Mouse (Mus musculus) heart, adult 2 months (tissue): ENCODE results near the gene Olfml2a. TPM values are rescaled to one million over a fixed set of nuclear protein-coding genes. Genes with fewer than 3 reads are reported as not detected.

Experiments used
- DNase-seq, 2 experiments: peaks; one replicate each; pipeline ENCODE4 v3.0.0; 2021
- H3K27ac ChIP-seq: fragments of 200-600 bp; 2 replicates; pipeline ENCODE4 v1.8.1; 2022
- H3K27me3 ChIP-seq: fragments of 200-500 bp; 2 replicates; pipeline ENCODE4 v1.6.1; 2012; ENCODE audit warnings: mild to moderate bottlenecking, low read length, inconsistent platforms, mixed read lengths; ENCODE audit not compliant: control insufficient read depth, insufficient read depth
- H3K36me3 ChIP-seq: fragments of 200-500 bp; 2 replicates; pipeline ENCODE4 v1.6.1; 2012; ENCODE audit warnings: low read length, inconsistent platforms; ENCODE audit not compliant: control insufficient read depth, insufficient read depth
- H3K4me1 ChIP-seq: fragments of 200-500 bp; 2 replicates; pipeline ENCODE4 v1.6.1; 2011; ENCODE audit warnings: low read length; ENCODE audit not compliant: control insufficient read depth, insufficient read depth
- H3K4me3 ChIP-seq: fragments of 200-600 bp; 2 replicates; pipeline ENCODE4 v1.8.1; 2022
- H3K79me2 ChIP-seq: fragments of 200-500 bp; replicated peaks from 2 replicates; pipeline ENCODE4 v1.6.1; 2012; ENCODE audit warnings: mild to moderate bottlenecking, inconsistent platforms, low read length, moderate library complexity, mixed read lengths; ENCODE audit not compliant: control insufficient read depth, insufficient read depth
- H3K9ac ChIP-seq: fragments of 200-500 bp; 2 replicates; pipeline ENCODE4 v1.6.1; 2012; ENCODE audit warnings: low read depth, mild to moderate bottlenecking, control low read depth, inconsistent platforms, low read length, mixed read lengths
- CTCF ChIP-seq: fragments of 200-600 bp; IDR thresholded peaks from 2 replicates; pipeline ENCODE4 v1.8.1; 2022; ENCODE audit warnings: antibody characterized with exemption, mild to moderate bottlenecking, moderate library complexity
- EP300 ChIP-seq: fragments of 200-500 bp; IDR thresholded peaks from 2 replicates; pipeline ENCODE4 v1.6.1; 2011; ENCODE audit warnings: low read depth, low read length, control low read depth; ENCODE audit not compliant: insufficient read depth
- POLR2A ChIP-seq: fragments of 200-500 bp; IDR thresholded peaks from 2 replicates; pipeline ENCODE4 v1.6.1; 2011; ENCODE audit warnings: mild to moderate bottlenecking, low read depth, low read length, control low read depth; ENCODE audit not compliant: insufficient read depth
- WGBS: fragments of 180-500 bp; shearing (Covaris S2); methylation state at CpG from one replicate; pipeline ENCODE4 v1.1.7; 2018; 5-methylcytosine and 5-hydroxymethylcytosine counted together
- intact Hi-C: fragments of 180-260 bp; cut with DNase I; formaldehyde crosslinking; loops from one replicate; pipeline ENCODE4 v1.15.1; 2025
- polyA plus RNA-seq: library from polyadenylated mRNA; depleted of rRNA; stranded (reverse); fragments of >200 nt; gene quantifications from 2 replicates; pipeline ENCODE4 v1.2.3, GENCODE M21; 2012; rRNA removed
- total RNA-seq, 2 experiments: library from RNA; stranded (reverse); gene quantifications; 2 replicates each; pipeline ENCODE4 v1.2.3; 2021

The Olfml2a gene
- total and polyA plus RNA-seq, 3 experiments, result 2.9 to 3.8 (median 3.0) TPM

DNA sequence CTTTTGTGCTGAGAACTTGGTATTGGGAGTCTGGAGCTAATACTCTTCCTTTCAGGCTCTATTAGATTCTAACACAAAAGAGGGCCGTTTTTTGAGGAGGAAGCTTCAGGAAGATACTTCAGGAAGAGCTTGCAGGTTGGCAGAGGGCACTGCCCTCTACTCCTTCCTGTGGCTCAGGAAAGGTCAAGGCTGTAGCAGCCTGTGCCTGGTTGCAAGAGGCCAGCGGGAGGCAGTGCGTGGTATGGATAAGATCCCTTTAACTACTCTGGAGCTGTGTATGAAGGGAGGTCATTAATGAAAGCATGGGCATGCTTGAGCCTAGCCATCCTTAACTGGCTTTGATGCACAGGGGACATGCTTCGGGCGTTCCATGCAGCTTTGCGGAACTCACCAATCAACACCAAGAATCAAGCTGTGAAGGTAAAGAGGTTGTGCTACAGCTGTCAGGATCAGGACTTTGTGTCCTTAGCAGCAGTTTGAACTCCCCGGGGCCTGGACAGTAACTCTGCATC is 81.0 kb downstream of the Olfml2a start:
- WGBS, result 75% methylated on average over 7 of the region's 7 CpGs
- H3K36me3 ChIP-seq, result peaks cover 30% of the 10 kb centered on the region
- H3K27ac ChIP-seq, result no peak overlapping the region; the same call in 1 of the 2 replicates
- peaks cover 15% of the 10 kb centered on the region for H3K4me1 ChIP-seq
- DNase-seq, result no peak
- peaks cover 1% of the 10 kb centered on the region; the same call in 1 of the 2 replicates for H3K79me2 ChIP-seq
- no peak overlapping the region for H3K9ac ChIP-seq
- no peak for TF ChIP-seq POLR2A
- TF ChIP-seq EP300, result no peak
- no peak for TF ChIP-seq CTCF
- H3K27me3 ChIP-seq, result no peaks in the 10 kb centered on the region
- no peak overlapping the region for H3K4me3 ChIP-seq
- intact Hi-C loops, result no loop called here

Other genes starting within 250 kb of the Olfml2a start
- not detected for gene Nr5a1, start 217.4 kb upstream of the Olfml2a start, total RNA-seq
- gene Nr5a1, start 217.4 kb upstream of the Olfml2a start, polyA plus RNA-seq, result 0.06 and 0.16 TPM in 2 replicates
- 1 to 10 TPM; 1.2 to 1.4 TPM for gene Nr6a1, start 4.3 kb upstream of the Olfml2a start, total RNA-seq
- gene Nr6a1, start 4.3 kb upstream of the Olfml2a start, polyA plus RNA-seq, result 1.3 and 2.0 TPM in 2 replicates
- gene Wdr38, start 65.5 kb downstream of the Olfml2a start, total RNA-seq, result under 1 TPM in 1 of 2 experiments, not detected in 1; 0.20 TPM
- 0.47 and 0.59 TPM in 2 replicates for gene Wdr38, start 65.5 kb downstream of the Olfml2a start, polyA plus RNA-seq
- gene Arpc5l, start 73.4 kb downstream of the Olfml2a start, total RNA-seq, result 100 to 1,000 TPM in 1 of 2 experiments, 10 to 100 TPM in 1; 85.1 to 102 TPM
- gene Arpc5l, start 73.4 kb downstream of the Olfml2a start, polyA plus RNA-seq, result 38.8 and 51.5 TPM in 2 replicates
- 100 to 1,000 TPM; 307 to 341 TPM for gene Rpl35, start 73.6 kb downstream of the Olfml2a start, total RNA-seq
- 90.7 and 108 TPM in 2 replicates for gene Rpl35, start 73.6 kb downstream of the Olfml2a start, polyA plus RNA-seq
- 10 to 100 TPM; 13.4 to 14.0 TPM for gene Golga1, start 133.6 kb downstream of the Olfml2a start, total RNA-seq
- 7.6 and 18.3 TPM in 2 replicates for gene Golga1, start 133.6 kb downstream of the Olfml2a start, polyA plus RNA-seq